Mouse (Mus musculus) midbrain, embryonic 15.5 days (tissue): ENCODE measurements around the gene Dbh. TPM values are rescaled to one million over a fixed set of nuclear protein-coding genes. Genes with fewer than 3 reads are reported as not detected.

Experiments used
- ATAC-seq: fragments of 200-750 bp; cut with Nextera tagmentation; replicated peaks from 2 replicates; pipeline ENCODE4 v1.8.0; 2017; ENCODE audit warnings: moderate TSS enrichment
- H3K27ac ChIP-seq: fragments of 300-500 bp; sonication (generic); 2 replicates; pipeline ENCODE4 v1.5.1; 2015; ENCODE audit warnings: mild to moderate bottlenecking, inconsistent platforms
- H3K27me3 ChIP-seq: fragments of 300-500 bp; sonication (generic); replicated peaks from 2 replicates; pipeline ENCODE4 v1.6.1; 2015; ENCODE audit warnings: inconsistent platforms
- H3K36me3 ChIP-seq: fragments of 300-500 bp; sonication (generic); replicated peaks from 2 replicates; pipeline ENCODE4 v1.6.1; 2015; ENCODE audit warnings: inconsistent platforms
- H3K4me1 ChIP-seq: fragments of 300-500 bp; sonication (generic); 2 replicates; pipeline ENCODE4 v1.6.1; 2015; ENCODE audit warnings: inconsistent platforms
- H3K4me2 ChIP-seq: fragments of 300-500 bp; sonication (generic); 2 replicates; pipeline ENCODE4 v1.6.1; 2015; ENCODE audit warnings: inconsistent platforms, mild to moderate bottlenecking, moderate library complexity
- H3K4me3 ChIP-seq: fragments of 300-500 bp; sonication (generic); 2 replicates; pipeline ENCODE4 v1.5.1; 2015; ENCODE audit warnings: mild to moderate bottlenecking, inconsistent platforms
- H3K9ac ChIP-seq: fragments of 300-500 bp; sonication (generic); 2 replicates; pipeline ENCODE4 v1.6.1; 2015; ENCODE audit warnings: mild to moderate bottlenecking, inconsistent platforms
- H3K9me3 ChIP-seq: fragments of 300-500 bp; sonication (generic); 2 replicates; pipeline ENCODE4 v1.6.1; 2016; ENCODE audit warnings: inconsistent platforms
- WGBS: fragments of 180-500 bp; shearing (Covaris S2); methylation state at CpG from one replicate; pipeline ENCODE4 v1.1.7; 2015; ENCODE audit warnings: mixed read lengths; 5-methylcytosine and 5-hydroxymethylcytosine counted together
- polyA plus RNA-seq: library from polyadenylated mRNA; unstranded; fragments of >200 nt; fragmentation: Nextera tagmentation; extraction: Ambion mirVana; gene quantifications from 2 replicates; pipeline ENCODE4 v1.2.1, GENCODE M21; 2015

Gene Dbh
- polyA plus RNA-seq, 1 experiment from 2014 or later = 0.65 TPM

DNA sequence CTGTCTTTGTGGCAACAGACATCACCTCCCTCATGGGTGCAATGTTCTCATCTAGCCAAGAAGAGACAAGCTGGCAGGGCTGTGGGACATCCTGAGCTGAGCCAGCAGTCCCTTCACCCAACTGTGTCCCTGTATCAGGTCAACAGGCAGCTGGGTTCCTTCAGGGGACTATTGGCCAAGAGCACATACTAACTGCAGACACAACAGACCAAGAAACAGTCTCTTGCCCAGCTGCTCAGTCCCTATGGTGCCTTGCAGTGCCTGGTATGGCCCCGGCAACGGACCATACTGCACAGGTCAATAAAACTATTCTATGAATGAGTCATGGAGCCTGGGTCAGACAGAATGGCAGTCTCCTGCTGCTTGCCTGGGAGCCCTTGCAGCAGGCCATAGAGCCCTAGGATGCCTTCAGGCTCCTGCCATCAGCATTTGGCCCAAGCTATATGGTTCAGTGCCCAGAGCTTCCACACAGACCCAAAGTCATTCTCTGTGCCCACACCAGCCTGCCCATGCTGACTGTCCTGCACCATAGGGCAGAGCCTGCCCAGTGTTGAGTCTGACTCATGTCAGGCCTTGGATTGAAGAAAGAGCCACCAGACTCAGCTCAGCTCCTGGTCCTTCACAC, 64.6 kb downstream of the Dbh start:
- no peaks in the 10 kb centered on the region for H3K4me1 ChIP-seq
- no peak overlapping the region for H3K4me3 ChIP-seq
- no peaks in the 10 kb centered on the region for H3K36me3 ChIP-seq
- WGBS = 93% methylated on average over 2 of the region's 2 CpGs
- no peak overlapping the region for H3K4me2 ChIP-seq
- H3K9me3 ChIP-seq = no peaks in the 10 kb centered on the region
- no peak overlapping the region for H3K27ac ChIP-seq
- no peak for ATAC-seq
- no peaks in the 10 kb centered on the region for H3K27me3 ChIP-seq
- no peak overlapping the region for H3K9ac ChIP-seq

DNA sequence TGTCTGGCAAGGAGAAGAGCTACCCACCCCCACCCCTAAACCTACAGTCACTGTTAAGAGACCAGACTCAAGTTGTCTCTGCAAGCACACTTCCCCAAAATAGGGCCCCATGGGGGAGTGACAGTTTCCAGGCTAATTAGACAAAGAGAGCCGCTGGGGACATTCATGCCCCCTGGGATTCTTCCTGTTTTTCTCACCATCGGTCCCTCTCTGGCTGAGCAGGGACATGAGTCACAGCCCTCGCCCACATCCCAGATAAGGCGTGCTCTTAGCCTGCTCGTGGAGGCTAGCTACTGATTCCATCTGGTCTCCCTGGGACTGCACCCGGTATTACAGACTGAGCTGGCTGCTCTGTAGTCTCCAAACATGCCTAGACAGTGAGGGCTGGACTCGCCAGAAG, 67.3 kb downstream of the Dbh start:
- Histone ChIP-seq H3K4me2 (no peak overlapping the region), H3K4me1 (no peaks in the 10 kb centered on the region), H3K27me3 (no peaks in the 10 kb centered on the region), H3K27ac (no peak overlapping the region), H3K9ac (no peak overlapping the region), H3K9me3 (no peaks in the 10 kb centered on the region), H3K4me3 (no peak overlapping the region), H3K36me3 (no peaks in the 10 kb centered on the region)
- 33% methylated on average over 7 of the region's 7 CpGs for WGBS
- no peak for ATAC-seq

Other genes with a start within 250 kb of the Dbh start
- 58.4 and 63.5 TPM in 2 replicates for gene Surf2, start 248.9 kb upstream of the Dbh start, polyA plus RNA-seq
- gene Surf1, start 248.7 kb upstream of the Dbh start, polyA plus RNA-seq = 83.4 and 85.4 TPM in 2 replicates
- 107 and 110 TPM in 2 replicates for gene Surf4, start 231.3 kb upstream of the Dbh start, polyA plus RNA-seq
- gene Stkld1, start 231.2 kb upstream of the Dbh start, polyA plus RNA-seq = 0.13 and 0.54 TPM in 2 replicates
- 36.8 and 38.8 TPM in 2 replicates for gene Rexo4, start 200.8 kb upstream of the Dbh start, polyA plus RNA-seq
- not detected in 2 replicates for gene Adamts13, start 191.8 kb upstream of the Dbh start, polyA plus RNA-seq
- 123 and 126 TPM in 2 replicates for gene Cacfd1, start 155.3 kb upstream of the Dbh start, polyA plus RNA-seq
- 9.0 and 9.3 TPM in 2 replicates for gene Slc2a6, start 137.2 kb upstream of the Dbh start, polyA plus RNA-seq
- 0.14 TPM in 2 replicates for gene Mymk, start 93.1 kb upstream of the Dbh start, polyA plus RNA-seq
- 9.7 and 10.1 TPM in 2 replicates for gene Adamtsl2, start 85.9 kb upstream of the Dbh start, polyA plus RNA-seq
- gene Fam163b, start 22.7 kb upstream of the Dbh start, polyA plus RNA-seq = 4.7 and 5.4 TPM in 2 replicates
- gene Sardh, start 83.1 kb downstream of the Dbh start, polyA plus RNA-seq = 4.6 and 6.5 TPM in 2 replicates